Mouse (Mus musculus) gastrocnemius, postnatal 4 days (tissue): Measurements from ENCODE around the gene Cyb5rl. TPM values are rescaled to one million over a fixed set of nuclear protein-coding genes. Genes with fewer than 3 reads are reported as not detected.

ENCODE experiments used
- DNase-seq, 2 experiments: peaks; one replicate each; pipeline ENCODE4 v3.0.0; 2021 to 2022; ENCODE audit warnings: low spot score in 2 of 2, mixed read lengths in 2 of 2
- total RNA-seq, 2 experiments: library from RNA; stranded (reverse); gene quantifications; 2 replicates each; pipeline ENCODE4 v1.2.3; 2021

Gene Cyb5rl
- total RNA-seq, 2 experiments from 2014 or later: 16.2 to 21.5 TPM

- no peak for DNase-seq
Observed at GRCm38 (mm10) chr4:107058781-107059180, 8.0 kb upstream of the Cyb5rl start.

- DNase-seq: no peak
Observed at GRCm38 (mm10) chr4:107061560-107061959, 5.2 kb upstream of the Cyb5rl start.

DNA sequence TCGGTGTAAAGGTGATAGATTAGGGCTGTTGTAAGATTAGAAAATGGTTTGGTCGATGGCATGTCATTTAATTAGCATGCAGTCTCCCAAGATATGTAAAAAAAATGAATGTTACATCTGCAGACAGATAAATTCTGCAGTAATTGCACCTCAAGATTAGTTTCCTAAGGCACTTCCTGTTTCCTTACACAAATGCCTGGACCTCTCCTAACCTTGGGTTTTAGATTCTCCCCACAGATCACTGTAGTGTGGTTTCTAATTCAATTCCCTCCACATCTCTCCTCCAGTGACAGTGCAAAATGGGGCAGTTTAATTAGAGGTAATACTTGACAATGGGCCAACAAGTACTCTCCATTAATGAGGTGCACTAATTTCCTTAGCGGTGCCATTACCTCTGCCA, 3.6 kb upstream of the Cyb5rl start:
- DNase-seq: no peak

- no peak for DNase-seq
Observed at GRCm38 (mm10) chr4:107064394-107065098, 2.2 kb upstream of the Cyb5rl start.

GRCm38 (mm10) chr4:107067151-107067840, 508 bp downstream of the Cyb5rl start:
- DNase-seq: peak; percentile 28 to 52

- no peak for DNase-seq
Observed at GRCm38 (mm10) chr4:107072343-107072742, 5.6 kb downstream of the Cyb5rl start.

- peak in 1 of 2 experiments; percentile 29 for DNase-seq
Observed at GRCm38 (mm10) chr4:107075456-107075855, 8.7 kb downstream of the Cyb5rl start.

- no peak for DNase-seq
Observed at GRCm38 (mm10) chr4:107078894-107079293, 12.1 kb downstream of the Cyb5rl start.

GRCm38 (mm10) chr4:107079716-107080115, 12.9 kb downstream of the Cyb5rl start:
- no peak for DNase-seq

- DNase-seq: no peak
Observed at GRCm38 (mm10) chr4:107082185-107082584, 15.4 kb downstream of the Cyb5rl start.

GRCm38 (mm10) chr4:107083126-107083525, 16.3 kb downstream of the Cyb5rl start:
- DNase-seq: no peak

GRCm38 (mm10) chr4:107084343-107084742, 17.6 kb downstream of the Cyb5rl start:
- no peak for DNase-seq

DNA sequence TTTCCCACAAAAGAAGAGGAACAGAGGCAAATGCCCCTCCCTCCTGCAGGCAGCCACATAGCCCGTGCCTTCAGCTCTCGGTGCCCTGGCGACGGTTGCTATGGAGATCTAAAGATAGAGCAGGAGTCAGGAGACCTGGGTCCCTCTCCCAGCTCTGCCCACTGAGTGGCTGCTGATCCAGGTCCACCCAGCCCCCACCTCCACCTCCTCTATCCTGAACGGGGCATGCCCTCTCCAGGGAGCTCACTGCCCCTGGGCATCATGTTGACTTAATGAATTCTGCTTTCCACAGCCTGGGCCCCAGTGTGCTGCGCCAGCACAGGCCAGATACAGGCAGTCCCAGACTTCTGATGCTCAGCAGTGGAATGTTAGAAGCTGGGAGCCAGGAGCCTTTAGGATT, 18.1 kb downstream of the Cyb5rl start:
- DNase-seq: no peak

GRCm38 (mm10) chr4:107091696-107092095, 24.9 kb downstream of the Cyb5rl start:
- no peak for DNase-seq

DNA sequence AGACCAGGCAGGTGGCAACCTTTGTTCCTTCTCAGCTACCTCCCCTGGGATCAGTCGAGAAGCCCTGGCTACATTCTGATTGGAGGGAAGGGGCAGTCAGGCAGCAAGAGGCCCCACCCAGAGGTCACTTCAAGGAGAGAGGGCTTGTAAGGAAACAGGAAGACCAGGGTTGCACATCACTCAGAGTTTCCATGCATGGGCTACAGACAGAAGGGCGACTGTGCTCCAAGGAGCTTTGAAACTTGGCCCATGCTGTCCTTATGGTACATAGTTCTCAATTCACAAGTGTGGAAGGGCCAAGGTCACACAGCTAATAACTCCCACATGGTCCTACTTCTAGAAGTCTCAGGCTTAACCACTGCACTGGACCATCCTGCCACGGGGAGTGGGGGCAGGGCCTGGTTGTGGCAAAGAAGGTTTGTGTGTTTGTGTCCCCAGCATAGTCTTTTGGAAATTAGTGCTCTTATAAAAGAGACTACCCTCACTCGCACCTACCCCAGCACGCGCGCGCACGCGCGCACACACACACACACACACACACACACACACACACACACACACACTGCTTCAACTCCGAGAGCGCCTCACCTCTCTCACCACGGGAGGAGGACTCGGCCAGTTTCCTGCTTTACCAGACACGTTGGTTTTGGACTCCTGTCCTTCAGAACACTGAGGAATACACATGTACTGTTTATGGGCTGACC, 27.8 kb downstream of the Cyb5rl start:
- no peak for DNase-seq

DNA sequence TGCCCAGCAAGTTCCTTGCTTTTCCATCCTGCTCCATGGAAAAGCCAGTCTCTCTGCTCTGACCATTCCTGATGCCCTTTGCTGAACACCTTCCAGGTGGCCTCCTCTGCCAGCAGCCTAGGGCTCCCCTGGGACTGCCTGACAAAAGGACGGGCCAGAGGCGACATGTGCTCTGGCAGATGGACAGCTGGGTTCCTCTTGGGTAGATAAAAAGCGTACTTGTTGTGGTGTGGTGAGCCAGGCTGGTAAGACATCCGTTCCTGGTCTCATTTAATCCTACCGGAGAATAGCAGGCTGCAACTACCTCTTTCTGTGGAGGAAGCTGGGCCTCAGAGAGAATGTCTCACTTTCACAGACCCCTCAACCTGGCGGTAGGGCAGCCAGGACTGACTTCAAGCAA, 29.3 kb downstream of the Cyb5rl start:
- no peak for DNase-seq

DNA sequence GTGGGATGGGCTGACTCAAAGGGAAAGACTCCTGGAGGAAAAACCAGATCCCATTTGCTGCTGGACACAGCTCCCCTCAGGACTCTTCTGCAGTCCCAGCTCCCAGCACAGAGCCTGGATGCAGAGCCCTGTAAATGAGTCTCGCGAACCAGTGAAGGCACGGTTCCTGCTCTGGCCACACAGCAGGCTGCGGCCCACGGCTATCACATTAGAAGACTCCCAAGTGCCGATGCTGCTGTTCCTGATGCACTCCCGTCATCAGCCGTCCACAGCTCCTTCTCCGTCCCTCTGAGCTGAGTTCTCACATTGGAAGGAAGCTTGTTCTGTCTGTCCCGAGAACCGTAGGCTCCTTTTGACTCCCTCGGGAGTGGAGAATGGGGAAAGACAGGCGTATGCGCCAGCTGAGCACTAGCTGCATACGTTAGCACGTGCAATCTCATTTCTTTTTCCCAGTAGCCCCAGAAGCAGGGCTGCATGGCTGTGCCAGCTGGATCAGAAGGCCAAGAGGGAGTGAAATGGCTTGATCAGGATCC, 30.1 kb downstream of the Cyb5rl start, which contains the start of gene Cdcp2:
TSS of gene Cdcp2 (plus strand) at position 51 of the 533 bp plus-strand sequence.
- no peak for DNase-seq

- no peak for DNase-seq
Observed at GRCm38 (mm10) chr4:107097871-107098270, 31.1 kb downstream of the Cyb5rl start.

GRCm38 (mm10) chr4:107098375-107098774, 31.6 kb downstream of the Cyb5rl start:
- no peak for DNase-seq

DNA sequence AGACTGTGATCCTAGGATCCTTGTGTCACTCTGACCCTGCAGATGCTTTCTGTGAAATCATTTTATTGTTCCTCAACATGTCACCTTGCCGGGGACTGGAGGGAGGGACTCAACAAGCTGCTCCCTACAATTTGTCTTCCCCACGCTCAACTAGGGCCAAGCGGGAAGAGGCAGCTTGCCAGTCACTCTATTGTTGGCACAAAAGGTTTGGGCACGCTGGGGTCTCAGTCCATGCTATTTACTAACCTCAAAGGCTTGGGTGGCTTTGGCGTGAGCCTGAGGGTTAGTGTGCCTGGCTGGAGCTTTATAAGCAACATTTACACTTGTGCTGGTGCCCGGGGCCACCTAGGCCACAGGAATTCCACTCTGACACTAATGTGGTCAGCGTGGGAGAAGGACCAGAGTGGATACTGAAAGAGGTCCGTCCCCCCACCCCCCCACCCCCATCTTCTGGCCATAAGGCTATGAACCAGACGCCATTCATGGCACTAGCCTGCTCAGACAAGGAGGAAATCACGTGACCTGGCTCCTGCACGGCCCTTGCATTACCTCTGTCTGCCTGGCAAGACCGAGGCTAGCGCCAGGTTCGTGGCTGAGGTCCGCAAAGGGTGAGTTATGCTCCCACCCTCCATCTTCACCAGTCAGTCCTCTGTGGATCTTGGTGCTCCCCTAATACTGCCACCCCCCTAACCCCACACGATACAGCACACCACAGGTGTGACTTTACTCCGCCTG, 32.2 kb downstream of the Cyb5rl start:
- DNase-seq: no peak

GRCm38 (mm10) chr4:107102220-107102619, 35.4 kb downstream of the Cyb5rl start:
- no peak for DNase-seq
